9 mouse cellular contexts compared by ENCODE assay signal in genomic region chr16:91962894-91963555, GRCm38 (mm10).
DNase-seq lines count a peak whose midpoint lies in the region; ATAC-seq and TF ChIP-seq lines count a peak whose summit lies in the region.
"Had no signal": no experiment of that assay in that cellular context is flagged by ENCODE, and none has a peak within 500 bp of the region (broad histone marks: within the 10 kb centered on the region; RNA-seq: fewer than 3 reads in every experiment).

No protein-coding gene starts in this region.

- no peaks in the 10 kb centered on the region for H3K36me3 ChIP-seq in intestine, embryonic 16.5 days (ENCODE audit: control insufficient read depth, insufficient read depth, low read length)
- no peaks in the 10 kb centered on the region for H3K36me3 ChIP-seq in stomach, postnatal 0 days (ENCODE audit: control insufficient read depth, insufficient read depth, low read length)
- H3K36me3 ChIP-seq in liver, embryonic 11.5 days (ENCODE audit: control insufficient read depth, insufficient read depth, low read length): no peaks in the 10 kb centered on the region
- H3K36me3 ChIP-seq: G1E had no signal

- peak; percentile 38 to 61 for DNase-seq in frontal cortex, postnatal 10 days (ENCODE audit: low spot score in 2 of 2)
- no peak for DNase-seq in frontal cortex, postnatal 14 days (ENCODE audit: low spot score in 2 of 2)
- DNase-seq in embryo, embryonic 9.5 days (ENCODE audit: extremely low spot score): peak; percentile 43
- peak; percentile 76 for DNase-seq in mesoderm, embryonic 11.5 days (ENCODE audit: low read depth, low spot score)
- peak; percentile 29 for DNase-seq in stomach, postnatal 0 days (ENCODE audit: low spot score)
- DNase-seq in liver, embryonic 11.5 days (ENCODE audit: low spot score): no peak
- DNase-seq in gastrocnemius, postnatal 4 days (ENCODE audit: low spot score in 2 of 2): no peak

- H3K4me2 ChIP-seq in intestine, embryonic 16.5 days (ENCODE audit: low read depth, low read length): no peak overlapping the region
- no peak overlapping the region for H3K4me2 ChIP-seq in stomach, postnatal 0 days (replicated peaks; ENCODE audit: low read depth)
- H3K4me2 ChIP-seq in liver, embryonic 11.5 days: no peak overlapping the region

- no peaks in the 10 kb centered on the region for H3K27me3 ChIP-seq in intestine, embryonic 16.5 days (replicated peaks; ENCODE audit: control insufficient read depth, insufficient read depth, low read length)
- no peaks in the 10 kb centered on the region for H3K27me3 ChIP-seq in stomach, postnatal 0 days (ENCODE audit: control insufficient read depth, insufficient read depth, low read length)
- H3K27me3 ChIP-seq in liver, embryonic 11.5 days (replicated peaks; ENCODE audit: control insufficient read depth, insufficient read depth, low read length): no peaks in the 10 kb centered on the region

- 34% methylated on average over 14 of the region's 14 CpGs for WGBS in intestine, embryonic 16.5 days
- 24% methylated on average over 14 of the region's 14 CpGs for WGBS in stomach, postnatal 0 days
- WGBS in liver, embryonic 11.5 days: 65% methylated on average over 14 of the region's 14 CpGs

- no peak overlapping the region for H3K9ac ChIP-seq in intestine, embryonic 16.5 days (ENCODE audit: low read depth, low read length)
- no peak overlapping the region for H3K9ac ChIP-seq in stomach, postnatal 0 days (ENCODE audit: low read length)
- no peak overlapping the region for H3K9ac ChIP-seq in liver, embryonic 11.5 days (ENCODE audit: low read depth, low read length)

- no peak overlapping the region for H3K27ac ChIP-seq in intestine, embryonic 16.5 days (ENCODE audit: low read length)
- no peak overlapping the region for H3K27ac ChIP-seq in stomach, postnatal 0 days (replicated peaks)
- H3K27ac ChIP-seq in liver, embryonic 11.5 days (ENCODE audit: low read depth, low read length): no peak overlapping the region

- ATAC-seq in intestine, embryonic 16.5 days: peak; percentile 55
- peak; percentile 43 for ATAC-seq in stomach, postnatal 0 days (ENCODE audit: low FRiP score, low TSS enrichment)
- ATAC-seq in liver, embryonic 11.5 days (replicated peaks; ENCODE audit: low FRiP score): no peak

- no peak for TF ChIP-seq CTCF in stomach, postnatal 0 days (IDR thresholded peaks at IDR 0.05; ENCODE audit: low read depth)

- H3K4me3 ChIP-seq in intestine, embryonic 16.5 days (ENCODE audit: low read length): no peak overlapping the region
- no peak overlapping the region for H3K4me3 ChIP-seq in stomach, postnatal 0 days (ENCODE audit: low read depth, low read length)
- H3K4me3 ChIP-seq in liver, embryonic 11.5 days (ENCODE audit: low read depth, low read length): no peak overlapping the region

- peaks cover 6% of the 10 kb centered on the region for H3K4me1 ChIP-seq in intestine, embryonic 16.5 days (ENCODE audit: control insufficient read depth, insufficient read depth, low read length)
- no peaks in the 10 kb centered on the region for H3K4me1 ChIP-seq in stomach, postnatal 0 days (replicated peaks; ENCODE audit: control insufficient read depth, insufficient read depth)
- H3K4me1 ChIP-seq in liver, embryonic 11.5 days (replicated peaks; ENCODE audit: control insufficient read depth, insufficient read depth, low read length): peaks cover 15% of the 10 kb centered on the region

- TF ChIP-seq EP300 in stomach, postnatal 0 days (optimal IDR thresholded peaks at IDR 0.05): no peak

- H3K9me3 ChIP-seq in intestine, embryonic 16.5 days (ENCODE audit: control insufficient read depth, low read length): peaks cover 3% of the 10 kb centered on the region; the same call in 1 of the 2 replicates
- H3K9me3 ChIP-seq in stomach, postnatal 0 days (ENCODE audit: control insufficient read depth, low read length): no peaks in the 10 kb centered on the region
- H3K9me3 ChIP-seq in liver, embryonic 11.5 days (ENCODE audit: control insufficient read depth, low read length): no peaks in the 10 kb centered on the region; the same call in 1 of the 2 replicates
- H3K9me3 ChIP-seq: G1E had no signal

Comparison
In these comparisons a context has a peak if more than half of its experiments do, and no peak if none do; other contexts are left out.
1. DNase-seq: peak in frontal cortex, postnatal 10 days (2 of 2), embryo, embryonic 9.5 days (single experiment), mesoderm, embryonic 11.5 days (single experiment) and stomach, postnatal 0 days (single experiment); none in frontal cortex, postnatal 14 days (0 of 2), liver, embryonic 11.5 days (single experiment) and gastrocnemius, postnatal 4 days (0 of 2).